Mouse (Mus musculus) liver, postnatal 0 days (tissue): ENCODE results near the gene Txnrd1.

Experiments used
- CTCF ChIP-seq: sonication (generic); IDR thresholded peaks from 2 replicates; pipeline ENCODE4 v1.5.1; 2016; ENCODE audit warnings: antibody characterized with exemption, low read depth
- EP300 ChIP-seq: IDR thresholded peaks from 2 replicates; pipeline ENCODE4 v1.6.1; 2016; ENCODE audit warnings: antibody characterized with exemption, low read depth, mild to moderate bottlenecking

DNA sequence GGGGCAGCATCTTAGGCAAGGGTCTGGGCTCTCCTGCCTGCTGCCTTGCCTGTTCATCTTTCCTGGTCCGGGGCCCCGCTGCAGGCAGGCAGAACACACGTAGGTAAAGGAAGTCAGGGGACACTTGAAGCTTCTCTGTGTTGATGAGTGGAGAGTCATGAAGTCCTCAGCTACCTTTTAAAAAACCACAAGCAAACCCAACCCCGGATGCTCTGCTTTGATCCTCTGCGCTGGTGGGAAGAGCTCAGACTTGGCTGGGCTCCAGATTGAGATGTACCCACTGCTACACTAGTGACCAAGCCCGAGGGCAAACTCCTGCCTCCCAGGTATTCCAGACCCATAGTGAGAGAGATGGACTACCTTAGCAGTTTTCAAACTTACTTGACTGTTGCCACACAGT is 53.6 kb downstream of the Txnrd1 start:
- TF ChIP-seq CTCF (no peak), EP300 (no peak)
